Mouse (Mus musculus) liver, adult 2 months (tissue): Measurements from ENCODE around the gene Nmnat1.

Source experiments
- CTCF ChIP-seq: fragments of 200-500 bp; IDR thresholded peaks from 2 replicates; pipeline ENCODE4 v1.5.1; 2011; ENCODE audit warnings: low read depth, low read length, control low read depth
- POLR2A ChIP-seq: fragments of 200-500 bp; IDR thresholded peaks from 2 replicates; pipeline ENCODE4 v1.6.1; 2011; ENCODE audit warnings: low read length, control low read depth; ENCODE audit not compliant: insufficient read depth; ENCODE audit errors: extremely low read depth

DNA sequence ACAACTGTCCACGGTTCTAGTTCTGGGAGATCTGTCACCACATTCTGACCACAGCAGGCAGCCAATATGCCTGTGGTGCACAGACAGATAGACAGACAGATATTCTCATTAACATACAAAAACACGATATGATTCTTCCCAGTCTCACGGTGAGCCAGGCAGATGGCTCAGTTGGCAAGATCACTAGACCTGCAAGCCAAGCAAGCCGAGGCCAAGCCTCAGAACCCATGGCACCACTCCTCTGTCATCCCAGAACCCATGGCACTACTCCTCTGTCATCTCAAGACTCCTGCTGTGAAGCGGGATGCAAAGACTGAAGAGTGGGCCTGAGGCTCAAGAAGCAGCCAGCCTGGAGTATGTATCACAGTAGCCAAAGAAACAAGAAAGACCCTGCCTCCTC, 55.4 kb downstream of the Nmnat1 start:
- TF ChIP-seq POLR2A (no peak), CTCF (no peak)
